Mouse (Mus musculus): ENCODE measurements around the gene Bsdc1. TPM values are rescaled to one million over a fixed set of nuclear protein-coding genes. Genes with fewer than 3 reads are reported as not detected.

Bsdc1 gene
- polyA plus RNA-seq, 1 experiment from 2014 or later: 22.5 TPM

DNA sequence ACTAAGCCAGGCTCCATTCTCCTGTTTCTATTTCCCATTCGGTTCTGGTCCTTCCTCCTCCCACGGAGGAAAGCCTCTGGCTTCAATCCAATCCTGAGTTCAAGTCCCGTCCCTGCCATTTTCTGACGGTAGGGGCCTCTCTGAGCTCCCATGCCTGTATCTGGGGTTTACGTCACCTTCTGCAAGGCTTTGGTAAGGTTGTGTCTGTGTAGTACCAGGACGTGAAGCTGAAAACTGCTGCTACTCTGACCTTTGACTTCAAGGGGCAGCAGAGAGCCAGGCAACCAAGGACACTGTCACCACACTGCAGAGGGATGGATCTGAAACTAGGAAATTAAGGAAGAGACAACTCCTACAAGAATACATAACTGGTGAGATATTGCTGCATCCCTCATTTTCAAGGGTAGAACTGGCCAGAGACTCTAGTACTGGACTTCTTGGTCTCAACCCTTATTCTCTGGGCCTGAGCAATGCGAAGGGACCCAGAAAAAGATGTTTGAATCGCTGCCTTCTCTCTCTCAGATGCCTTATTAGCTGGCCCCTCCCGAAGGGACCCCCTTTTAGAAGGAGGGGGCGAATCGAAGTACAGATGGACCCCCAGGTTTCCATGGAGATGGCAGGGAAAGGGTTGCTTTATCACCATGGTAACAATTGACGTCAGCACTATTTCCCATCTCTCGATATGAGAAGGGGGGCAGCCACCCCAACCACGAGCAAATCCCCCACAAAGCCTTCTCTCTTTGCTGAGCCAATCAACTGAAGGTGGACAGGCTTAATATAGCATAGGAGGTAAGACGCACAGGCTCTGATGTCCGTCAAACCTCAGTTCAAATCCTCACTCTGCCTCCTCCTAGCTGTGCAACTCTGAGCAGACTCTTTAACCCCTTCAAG, 34.5 kb downstream of the Bsdc1 start:
- H3K4me1 ChIP-seq (replicated peaks; ENCODE audit: control insufficient read depth, insufficient read depth, low read length): peaks cover 30% of the 10 kb centered on the region
- H3K4me2 ChIP-seq: peak overlapping the region; percentile 0
- DNase-seq (ENCODE audit: low spot score) (no peak), ATAC-seq (replicated peaks; ENCODE audit: low FRiP score) (no peak)
- no peaks in the 10 kb centered on the region for H3K36me3 ChIP-seq (ENCODE audit: control insufficient read depth, insufficient read depth, low read length)
- H3K9ac ChIP-seq (ENCODE audit: low read depth, low read length): no peak overlapping the region
- no peaks in the 10 kb centered on the region for H3K9me3 ChIP-seq (ENCODE audit: control insufficient read depth, low read length)
- H3K27ac ChIP-seq (ENCODE audit: low read depth, low read length): peak overlapping the region; percentile 32
- H3K27me3 ChIP-seq (replicated peaks; ENCODE audit: control insufficient read depth, insufficient read depth, low read length): peaks cover 15% of the 10 kb centered on the region
- WGBS: 31% methylated on average over 16 of the region's 16 CpGs
- H3K4me3 ChIP-seq (ENCODE audit: low read depth, low read length): no peak overlapping the region

DNA sequence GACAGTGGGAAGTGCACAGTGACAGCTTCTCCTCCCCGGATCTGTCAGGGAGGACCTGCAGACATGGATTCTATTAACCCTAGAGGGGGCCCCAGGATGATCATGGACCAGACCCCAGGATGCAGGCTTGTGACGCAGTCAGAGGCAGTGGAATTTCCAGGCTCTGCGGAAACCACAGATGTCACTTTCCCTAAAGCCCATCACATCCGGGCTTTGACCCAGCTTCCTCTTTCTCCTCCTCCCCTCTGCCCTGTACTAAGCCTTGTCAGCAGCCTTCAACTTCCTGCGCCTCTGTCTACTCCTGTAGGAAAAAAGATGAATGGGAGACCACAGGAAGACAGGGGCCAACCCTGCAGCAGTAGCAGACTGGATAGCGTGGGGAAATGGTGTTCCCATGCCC, 35.2 kb downstream of the Bsdc1 start:
- H3K4me2 ChIP-seq: peak overlapping the region; percentile 0
- no peak overlapping the region for H3K4me3 ChIP-seq (ENCODE audit: low read depth, low read length)
- H3K27me3 ChIP-seq (replicated peaks; ENCODE audit: control insufficient read depth, insufficient read depth, low read length): peaks cover 8% of the 10 kb centered on the region
- WGBS: 17% methylated on average over 6 of the region's 6 CpGs
- H3K36me3 ChIP-seq (ENCODE audit: control insufficient read depth, insufficient read depth, low read length): no peaks in the 10 kb centered on the region
- no peak for DNase-seq (ENCODE audit: low spot score)
- no peaks in the 10 kb centered on the region for H3K9me3 ChIP-seq (ENCODE audit: control insufficient read depth, low read length)
- ATAC-seq (replicated peaks; ENCODE audit: low FRiP score): peak; percentile 16; the same call in 1 of the 2 replicates
- no peak overlapping the region for H3K9ac ChIP-seq (ENCODE audit: low read depth, low read length)
- peaks cover 25% of the 10 kb centered on the region for H3K4me1 ChIP-seq (replicated peaks; ENCODE audit: control insufficient read depth, insufficient read depth, low read length)
- H3K27ac ChIP-seq (ENCODE audit: low read depth, low read length): peak overlapping the region; percentile 44; the same call in 1 of the 2 replicates

DNA sequence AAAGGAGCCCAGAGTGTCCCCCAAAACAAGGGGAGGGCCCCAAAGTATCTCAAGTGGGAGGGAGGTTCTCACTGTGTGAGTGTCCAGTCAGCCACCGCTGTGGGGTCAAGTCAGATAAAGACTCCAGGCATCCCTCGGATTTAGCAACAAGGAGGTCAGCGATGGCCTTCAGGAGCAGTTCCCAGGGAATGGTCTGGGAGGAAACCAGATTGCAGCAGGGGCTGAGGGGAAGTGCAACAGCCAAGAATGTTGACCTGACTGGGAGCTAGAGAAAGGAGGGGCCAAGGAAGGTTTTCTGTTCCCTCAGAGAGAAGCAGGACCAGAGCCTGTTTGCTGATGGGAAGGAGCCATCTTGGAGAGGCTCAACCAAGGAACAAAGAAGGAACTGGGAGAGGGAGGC, 37.6 kb downstream of the Bsdc1 start:
- 50% methylated on average over 3 of the region's 3 CpGs for WGBS
- no peaks in the 10 kb centered on the region for H3K9me3 ChIP-seq (ENCODE audit: control insufficient read depth, low read length)
- no peak overlapping the region for H3K4me3 ChIP-seq (ENCODE audit: low read depth, low read length)
- no peak overlapping the region for H3K9ac ChIP-seq (ENCODE audit: low read depth, low read length)
- ATAC-seq (replicated peaks; ENCODE audit: low FRiP score): no peak
- no peak for DNase-seq (ENCODE audit: low spot score)
- no peak overlapping the region for H3K4me2 ChIP-seq
- peaks cover 40% of the 10 kb centered on the region for H3K4me1 ChIP-seq (replicated peaks; ENCODE audit: control insufficient read depth, insufficient read depth, low read length)
- H3K27ac ChIP-seq (ENCODE audit: low read depth, low read length): peak overlapping the region; percentile 75
- no peaks in the 10 kb centered on the region for H3K36me3 ChIP-seq (ENCODE audit: control insufficient read depth, insufficient read depth, low read length)
- no peaks in the 10 kb centered on the region for H3K27me3 ChIP-seq (replicated peaks; ENCODE audit: control insufficient read depth, insufficient read depth, low read length)

DNA sequence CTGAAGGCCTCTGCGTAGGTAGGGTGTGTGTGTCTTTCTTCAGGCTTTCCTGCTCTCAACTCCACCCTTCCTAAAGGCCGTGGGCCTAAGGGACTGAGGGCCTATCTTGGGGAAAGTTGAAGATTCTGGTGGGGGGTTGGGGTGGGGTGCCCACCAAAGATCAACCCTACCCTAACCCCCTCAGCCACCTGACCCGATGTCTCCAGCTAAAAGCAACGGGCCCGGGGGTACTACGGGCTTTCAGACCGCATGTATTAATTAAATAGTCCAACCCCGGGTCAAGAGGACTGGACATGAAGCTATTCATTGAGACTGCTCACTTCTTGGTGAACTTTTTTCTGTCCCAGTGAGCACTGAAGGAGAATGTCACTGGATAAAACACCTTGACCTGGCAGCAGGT, 38.6 kb downstream of the Bsdc1 start:
- Histone ChIP-seq H3K27me3 (replicated peaks; ENCODE audit: control insufficient read depth, insufficient read depth, low read length) (no peaks in the 10 kb centered on the region), H3K36me3 (ENCODE audit: control insufficient read depth, insufficient read depth, low read length) (no peaks in the 10 kb centered on the region), H3K4me3 (ENCODE audit: low read depth, low read length) (peak overlapping the region; percentile 63), H3K27ac (ENCODE audit: low read depth, low read length) (peak overlapping the region; percentile 89), H3K4me1 (replicated peaks; ENCODE audit: control insufficient read depth, insufficient read depth, low read length) (peaks cover 44% of the 10 kb centered on the region), H3K4me2 (peak overlapping the region; percentile 88), H3K9me3 (ENCODE audit: control insufficient read depth, low read length) (no peaks in the 10 kb centered on the region), H3K9ac (ENCODE audit: low read depth, low read length) (peak overlapping the region; percentile 76)
- ATAC-seq (replicated peaks; ENCODE audit: low FRiP score) (no peak), DNase-seq (ENCODE audit: low spot score) (no peak)
- WGBS: 79% methylated on average over 8 of the region's 8 CpGs

DNA sequence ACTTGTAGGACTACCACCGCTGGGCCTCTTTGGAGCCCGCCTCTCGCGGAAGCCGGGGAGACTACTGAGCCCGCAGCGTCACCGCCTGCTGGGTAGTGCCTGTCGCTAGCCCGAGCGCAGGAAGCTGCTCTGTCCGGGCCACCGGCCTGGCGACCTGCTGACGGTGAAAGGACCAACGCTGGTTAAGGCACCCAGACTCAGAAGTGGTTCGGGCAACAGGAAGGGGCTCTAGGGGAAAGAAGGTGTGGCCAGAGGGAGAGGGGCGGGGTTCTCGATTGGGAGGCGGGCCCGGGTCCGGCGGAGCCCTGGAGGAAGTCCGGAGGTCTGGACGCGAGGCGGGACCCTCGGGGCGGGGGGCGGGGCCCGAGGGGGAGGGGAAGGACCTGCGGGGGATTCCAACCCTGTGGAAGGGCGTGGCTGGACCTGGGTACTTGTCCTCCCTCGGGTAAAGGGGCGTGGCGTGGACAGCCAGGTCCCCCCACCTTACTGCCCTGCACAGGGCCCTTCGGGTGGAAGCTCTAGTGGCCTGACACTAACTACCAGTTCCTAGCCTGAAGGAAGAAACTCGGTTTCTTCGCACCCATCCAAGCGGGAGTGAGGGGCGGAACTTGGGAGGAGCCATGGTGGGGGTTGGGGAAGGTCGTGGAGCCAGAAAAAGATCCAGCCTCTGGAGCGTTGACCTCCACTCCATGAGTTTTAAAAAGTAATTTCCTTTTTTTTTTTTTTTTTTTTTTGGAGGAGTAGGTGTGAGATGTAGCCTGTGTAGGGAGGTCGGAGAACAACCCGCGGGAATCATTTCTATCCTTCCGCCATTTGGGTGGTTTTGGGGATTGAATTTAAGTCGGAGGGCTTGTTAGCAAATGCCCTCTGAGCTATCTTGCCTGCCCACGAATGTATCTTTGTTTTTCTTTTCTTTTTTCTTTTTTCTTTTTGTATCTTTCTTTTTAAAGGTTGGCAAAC, 39.5 kb downstream of the Bsdc1 start:
- Histone ChIP-seq H3K27me3 (replicated peaks; ENCODE audit: control insufficient read depth, insufficient read depth, low read length) (no peaks in the 10 kb centered on the region), H3K4me1 (replicated peaks; ENCODE audit: control insufficient read depth, insufficient read depth, low read length) (peaks cover 41% of the 10 kb centered on the region), H3K9ac (ENCODE audit: low read depth, low read length) (peak overlapping the region; percentile 76), H3K36me3 (ENCODE audit: control insufficient read depth, insufficient read depth, low read length) (no peaks in the 10 kb centered on the region), H3K4me3 (ENCODE audit: low read depth, low read length) (peak overlapping the region; percentile 63), H3K27ac (ENCODE audit: low read depth, low read length) (peak overlapping the region; percentile 89), H3K4me2 (peak overlapping the region; percentile 88), H3K9me3 (ENCODE audit: control insufficient read depth, low read length) (no peaks in the 10 kb centered on the region)
- peak; percentile 82 for ATAC-seq (replicated peaks; ENCODE audit: low FRiP score)
- WGBS: 2% methylated on average over 49 of the region's 49 CpGs
- peak; percentile 96 for DNase-seq (ENCODE audit: low spot score)

DNA sequence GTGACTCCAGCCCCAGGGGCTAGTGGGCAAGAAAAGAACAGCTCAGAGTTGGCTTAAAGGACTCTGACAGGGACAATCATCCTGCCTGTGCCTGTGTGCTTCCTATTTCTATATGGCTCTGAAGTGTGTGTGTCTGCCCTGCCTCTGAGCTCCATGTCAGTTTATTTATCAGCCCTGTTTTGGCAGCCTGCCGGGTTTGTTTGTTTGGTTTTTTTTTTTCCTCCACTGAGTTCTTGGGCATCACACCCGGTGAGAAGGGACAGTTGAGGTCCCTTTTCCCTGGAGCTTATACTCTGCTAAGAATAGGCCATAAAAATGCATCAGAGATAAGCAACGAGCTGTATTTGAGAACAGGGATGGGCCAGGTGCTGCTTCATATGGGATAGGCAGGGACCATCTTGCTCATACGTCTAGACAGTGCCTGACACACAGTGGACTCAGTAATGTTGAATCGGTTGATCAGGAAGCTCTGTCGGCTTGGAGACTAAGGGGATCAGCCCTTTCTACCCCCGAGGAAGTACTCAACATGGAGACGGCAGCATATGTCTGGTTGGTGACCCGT, 41.0 kb downstream of the Bsdc1 start:
- no peak overlapping the region; the same call in 1 of the 2 replicates for H3K4me2 ChIP-seq
- H3K4me3 ChIP-seq (ENCODE audit: low read depth, low read length): no peak overlapping the region
- no peaks in the 10 kb centered on the region for H3K9me3 ChIP-seq (ENCODE audit: control insufficient read depth, low read length)
- WGBS: 45% methylated on average over 9 of the region's 9 CpGs
- no peak overlapping the region for H3K9ac ChIP-seq (ENCODE audit: low read depth, low read length)
- no peaks in the 10 kb centered on the region for H3K36me3 ChIP-seq (ENCODE audit: control insufficient read depth, insufficient read depth, low read length)
- ATAC-seq (replicated peaks; ENCODE audit: low FRiP score): no peak
- no peak overlapping the region for H3K27ac ChIP-seq (ENCODE audit: low read depth, low read length)
- no peaks in the 10 kb centered on the region for H3K27me3 ChIP-seq (replicated peaks; ENCODE audit: control insufficient read depth, insufficient read depth, low read length)
- H3K4me1 ChIP-seq (replicated peaks; ENCODE audit: control insufficient read depth, insufficient read depth, low read length): peaks cover 31% of the 10 kb centered on the region
- no peak for DNase-seq (ENCODE audit: low spot score)

DNA sequence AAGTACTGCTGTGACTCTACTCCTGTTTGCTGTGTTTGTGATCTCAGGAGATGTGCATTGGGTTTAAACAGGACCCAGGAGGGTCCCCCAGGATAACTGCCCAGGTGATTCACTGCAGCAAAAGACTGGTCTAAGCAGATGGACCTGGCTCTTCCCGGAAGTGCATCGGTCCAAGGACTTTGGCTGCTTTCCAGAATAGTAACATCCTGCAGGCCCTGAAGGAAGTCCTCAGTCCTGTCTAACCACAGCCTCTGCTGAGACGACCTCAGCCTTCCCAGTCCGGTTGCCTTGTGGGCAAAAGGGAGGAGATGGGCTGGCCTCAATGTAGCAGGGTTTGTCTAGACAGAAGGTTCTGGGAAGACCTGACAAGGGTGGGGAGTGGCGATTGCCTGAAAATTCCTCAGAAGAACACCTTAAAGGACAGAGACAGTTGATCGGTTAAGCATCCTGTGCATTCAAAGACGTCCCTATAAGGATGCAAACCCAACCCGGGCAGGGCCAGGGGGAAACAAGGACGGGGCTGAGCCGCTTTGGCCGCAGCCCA, 41.6 kb downstream of the Bsdc1 start:
- 61% methylated on average over 11 of the region's 11 CpGs for WGBS
- Histone ChIP-seq H3K4me1 (replicated peaks; ENCODE audit: control insufficient read depth, insufficient read depth, low read length) (peaks cover 33% of the 10 kb centered on the region), H3K4me2 (no peak overlapping the region), H3K27me3 (replicated peaks; ENCODE audit: control insufficient read depth, insufficient read depth, low read length) (no peaks in the 10 kb centered on the region), H3K9ac (ENCODE audit: low read depth, low read length) (no peak overlapping the region), H3K27ac (ENCODE audit: low read depth, low read length) (no peak overlapping the region), H3K4me3 (ENCODE audit: low read depth, low read length) (no peak overlapping the region), H3K9me3 (ENCODE audit: control insufficient read depth, low read length) (no peaks in the 10 kb centered on the region), H3K36me3 (ENCODE audit: control insufficient read depth, insufficient read depth, low read length) (no peaks in the 10 kb centered on the region)
- ATAC-seq (replicated peaks; ENCODE audit: low FRiP score) (no peak), DNase-seq (ENCODE audit: low spot score) (no peak)

DNA sequence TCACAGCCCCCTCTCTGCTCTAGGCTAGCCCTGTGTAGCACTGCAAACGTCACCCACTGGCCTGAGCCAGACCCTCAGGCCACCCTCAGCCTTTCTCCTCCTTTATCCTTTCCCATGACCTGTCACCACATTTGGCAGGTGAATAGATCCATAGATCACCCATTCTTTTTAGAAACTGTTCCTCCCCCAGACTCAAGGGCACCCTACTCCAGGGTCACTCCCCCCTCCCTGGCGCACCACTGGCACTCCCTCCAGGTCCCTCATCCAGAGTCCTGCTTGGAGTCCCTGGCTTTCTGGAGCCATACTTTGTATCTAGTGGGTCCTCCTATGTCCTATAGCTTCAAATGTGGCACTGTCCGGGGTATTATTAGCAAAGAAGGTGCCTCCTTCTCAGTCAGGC, 44.1 kb downstream of the Bsdc1 start:
- Histone ChIP-seq H3K9me3 (ENCODE audit: control insufficient read depth, low read length) (no peaks in the 10 kb centered on the region), H3K4me1 (replicated peaks; ENCODE audit: control insufficient read depth, insufficient read depth, low read length) (peaks cover 23% of the 10 kb centered on the region), H3K4me3 (ENCODE audit: low read depth, low read length) (no peak overlapping the region), H3K27me3 (replicated peaks; ENCODE audit: control insufficient read depth, insufficient read depth, low read length) (no peaks in the 10 kb centered on the region), H3K36me3 (ENCODE audit: control insufficient read depth, insufficient read depth, low read length) (no peaks in the 10 kb centered on the region), H3K4me2 (no peak overlapping the region), H3K9ac (ENCODE audit: low read depth, low read length) (no peak overlapping the region), H3K27ac (ENCODE audit: low read depth, low read length) (no peak overlapping the region)
- no peak for DNase-seq (ENCODE audit: low spot score)
- WGBS: 78% methylated on average over 3 of the region's 3 CpGs
- ATAC-seq (replicated peaks; ENCODE audit: low FRiP score): no peak
